Mouse (Mus musculus): ENCODE measurements around the gene Asb1.

Gene Asb1

DNA sequence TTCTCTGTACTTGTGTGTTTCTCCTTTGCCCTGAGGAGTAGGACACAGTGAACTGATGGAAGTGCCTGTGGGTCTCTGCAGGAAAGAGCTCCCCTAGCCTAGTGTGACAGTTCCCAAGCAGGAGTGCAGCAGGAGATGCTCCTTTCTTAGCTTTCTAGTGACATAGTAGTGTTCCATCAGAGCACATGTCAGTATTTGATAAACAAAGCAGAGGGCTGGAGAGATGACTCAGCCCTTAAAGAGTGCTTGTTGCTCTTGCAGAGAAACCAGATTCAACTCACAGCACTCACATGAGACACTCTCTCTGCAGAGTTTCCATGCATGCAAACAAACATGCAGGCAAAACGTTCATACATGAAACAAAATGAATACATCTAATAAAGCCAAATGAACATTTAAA is 4.9 kb downstream of the Asb1 start:
- 77% methylated on average over 1 of the region's 1 CpGs for WGBS

- 82% methylated on average over 5 of the region's 5 CpGs for WGBS
Observed at GRCm38 (mm10) chr1:91547567-91547966, 7.2 kb downstream of the Asb1 start.

DNA sequence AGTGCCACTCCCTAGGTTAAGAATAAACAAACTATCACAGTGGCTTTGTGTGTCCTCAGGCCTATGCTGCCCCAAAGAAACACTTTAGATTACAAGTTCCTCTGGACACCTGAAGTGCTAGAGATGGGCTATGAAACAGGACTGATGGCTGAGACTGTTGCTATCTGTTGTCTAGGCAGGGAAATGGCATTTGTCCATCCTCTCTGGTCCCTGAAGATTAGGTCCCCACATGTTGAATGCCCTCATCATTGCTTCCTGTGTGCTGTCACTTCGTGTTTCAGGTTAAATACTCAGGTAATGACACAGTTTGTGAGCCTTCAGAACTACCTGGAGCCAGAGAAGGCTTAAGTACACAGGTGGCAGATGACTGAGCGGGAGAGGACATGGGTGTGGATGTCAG is 8.7 kb downstream of the Asb1 start:
- 82% methylated on average over 2 of the region's 2 CpGs for WGBS

- 75% methylated on average over 2 of the region's 2 CpGs for WGBS
Observed at GRCm38 (mm10) chr1:91557099-91557498, 16.8 kb downstream of the Asb1 start.

DNA sequence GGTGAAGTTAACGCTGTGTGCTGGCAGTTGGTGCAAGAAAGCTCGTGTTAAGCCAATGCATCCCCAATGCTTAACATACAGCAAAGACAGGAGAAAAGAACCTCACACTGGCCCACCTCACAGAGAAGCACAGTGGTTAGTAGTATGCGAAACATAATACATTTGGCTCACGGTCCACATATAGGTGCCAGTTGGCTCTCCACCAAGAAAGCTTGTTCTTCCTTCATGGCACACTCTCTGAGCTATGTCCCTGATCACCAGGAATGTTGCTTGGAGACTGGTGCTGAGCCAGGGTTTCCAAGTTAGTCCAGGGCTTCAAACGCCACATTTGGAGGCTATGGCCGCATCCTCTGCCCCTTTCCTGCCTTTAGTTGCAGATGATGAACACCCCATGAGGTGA is 20.9 kb downstream of the Asb1 start:
- WGBS, result 60% methylated on average over 6 of the region's 6 CpGs

DNA sequence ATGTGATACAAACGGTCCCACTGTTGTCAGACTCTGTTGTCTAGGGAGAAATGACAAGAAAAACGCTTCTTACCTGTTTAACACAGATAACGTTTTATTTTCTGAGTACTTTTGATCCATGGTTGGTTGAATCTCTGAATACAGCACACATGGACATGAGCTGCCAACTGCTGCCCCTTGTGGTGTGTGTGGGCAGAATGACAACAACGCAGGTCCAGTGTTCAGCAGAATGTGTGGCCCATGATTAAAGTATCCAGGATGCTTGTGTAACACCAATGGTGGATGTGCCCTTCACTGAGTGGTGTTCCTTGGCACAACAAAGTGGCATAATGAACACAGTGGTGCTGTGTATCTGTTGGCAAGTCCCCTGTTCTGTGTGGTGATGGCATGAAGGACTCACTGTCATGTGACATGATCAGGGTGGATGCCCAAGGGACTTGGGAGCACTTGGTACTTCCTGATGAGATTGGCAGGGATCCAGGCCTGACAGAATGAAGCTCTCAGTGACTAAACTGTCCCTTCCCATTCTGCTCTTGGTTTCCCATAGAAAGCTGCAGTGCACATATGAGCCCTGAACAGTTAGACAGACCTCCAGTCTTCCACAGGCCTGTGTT is 22.7 kb downstream of the Asb1 start:
- WGBS, result 70% methylated on average over 4 of the region's 4 CpGs

- WGBS, result 85% methylated on average over 3 of the region's 3 CpGs
Observed at GRCm38 (mm10) chr1:91564004-91564403, 23.7 kb downstream of the Asb1 start.

DNA sequence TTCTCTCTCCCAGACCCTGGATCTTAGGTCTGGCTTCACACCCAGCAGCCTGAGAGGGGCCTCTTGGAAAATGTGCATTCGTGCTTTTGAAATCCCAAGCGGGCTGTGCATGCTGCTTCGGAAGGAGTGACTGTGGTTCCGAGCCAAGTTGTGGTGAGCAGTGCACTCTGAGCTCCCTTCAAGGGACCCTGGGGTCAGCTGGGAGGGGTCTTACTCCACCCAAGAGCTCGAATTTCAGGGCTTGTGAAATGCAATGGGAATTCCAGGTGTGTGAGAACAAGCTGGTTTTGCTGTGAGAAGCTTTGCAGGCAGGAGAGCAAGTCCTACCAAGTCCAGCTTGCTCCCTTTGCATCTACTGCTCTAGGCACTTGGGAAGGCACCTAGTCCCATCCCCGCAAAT is 24.3 kb downstream of the Asb1 start:
- 84% methylated on average over 6 of the region's 6 CpGs for WGBS

GRCm38 (mm10) chr1:91567269-91567668 is 26.9 kb downstream of the Asb1 start:
- WGBS, result 70% methylated on average over 2 of the region's 2 CpGs

DNA sequence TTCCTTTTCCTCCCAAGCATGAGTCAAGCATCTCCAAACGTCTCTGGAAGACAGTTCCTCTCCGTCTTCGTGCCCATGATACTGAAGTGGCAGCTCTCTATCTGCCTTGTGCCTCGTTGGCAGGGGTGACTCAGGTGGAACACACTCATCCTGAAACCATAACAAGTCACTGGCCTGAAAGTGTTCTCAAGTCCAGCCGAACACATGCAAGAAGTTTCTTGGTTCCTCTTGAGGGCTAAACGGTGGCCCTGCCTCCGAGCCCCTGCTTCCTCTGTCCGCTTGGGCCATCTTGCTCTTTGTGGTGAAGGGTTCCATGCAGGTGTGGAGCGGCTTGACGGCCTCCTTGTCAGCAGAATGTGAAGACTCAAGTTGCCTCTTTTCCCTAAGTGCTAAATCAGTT is 32.1 kb downstream of the Asb1 start:
- 82% methylated on average over 10 of the region's 10 CpGs for WGBS

DNA sequence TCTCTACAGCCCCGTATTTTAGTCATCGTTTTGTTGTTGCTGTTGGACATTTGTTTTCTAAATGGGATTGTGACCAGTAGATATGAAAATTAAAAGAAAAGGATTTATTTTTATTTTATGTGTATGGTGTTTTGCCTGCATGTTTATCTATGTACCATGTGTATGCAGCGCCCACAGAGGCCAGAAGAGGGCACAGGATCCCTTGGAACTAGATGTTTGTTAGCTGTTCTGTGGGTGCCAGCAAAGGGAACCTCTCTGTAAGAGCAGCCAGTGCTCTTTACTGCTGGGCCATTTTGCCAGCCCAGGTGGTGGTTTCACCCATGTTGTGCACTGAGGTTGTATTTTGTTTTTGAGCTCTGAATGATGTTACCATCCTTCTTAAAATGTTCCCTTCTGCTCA is 33.9 kb downstream of the Asb1 start:
- WGBS, result 76% methylated on average over 3 of the region's 3 CpGs

DNA sequence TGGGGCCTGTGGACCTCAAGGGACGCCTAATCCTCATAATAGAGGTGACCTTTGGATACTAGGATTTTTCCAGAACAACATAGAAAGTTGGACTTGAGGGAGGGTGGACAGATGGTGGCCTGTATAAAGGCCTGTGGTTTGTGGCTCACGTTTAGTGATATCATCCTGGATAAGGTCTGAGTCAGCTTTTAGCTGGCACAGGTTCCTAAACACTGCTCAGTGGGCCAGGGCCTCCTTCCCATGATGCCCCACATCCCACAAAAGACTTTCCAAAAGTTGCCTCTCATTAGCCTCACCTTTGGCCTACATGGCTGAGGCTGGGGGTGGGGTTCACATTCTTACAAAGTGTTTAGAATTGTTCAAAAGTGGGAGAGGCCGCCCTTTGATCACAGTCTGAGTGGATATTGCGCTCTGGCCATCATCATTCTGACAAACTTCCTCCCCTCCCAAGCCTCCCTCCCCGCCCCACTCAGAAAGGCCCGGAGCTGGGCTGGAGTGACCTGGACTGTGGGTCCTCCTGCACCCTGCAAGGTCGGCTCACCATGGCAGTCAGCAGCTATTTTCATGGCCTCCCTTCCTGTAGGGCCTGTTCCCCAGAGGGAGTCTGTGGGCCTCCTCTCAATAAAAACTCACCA is 37.7 kb downstream of the Asb1 start:
- WGBS, result 74% methylated on average over 7 of the region's 7 CpGs

DNA sequence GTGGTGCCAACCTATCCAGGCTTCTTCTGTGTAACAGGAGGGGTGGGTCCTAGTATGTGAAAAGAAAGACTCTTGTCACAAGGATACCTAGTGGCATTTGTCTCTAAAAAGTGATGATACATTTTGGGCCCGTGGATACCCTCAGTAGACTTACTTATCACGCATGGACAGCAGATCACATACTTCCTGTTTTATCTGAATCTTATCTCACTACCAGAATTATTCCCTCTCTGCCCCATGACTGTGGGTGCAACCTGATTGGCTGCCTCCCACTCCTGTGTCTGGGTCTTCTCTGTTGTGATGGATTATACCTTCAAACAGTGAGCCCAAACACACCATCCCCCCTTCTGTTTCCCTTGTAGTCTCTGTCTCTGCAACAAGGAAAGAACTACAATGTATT is 40.2 kb downstream of the Asb1 start:
- WGBS, result 86% methylated on average over 2 of the region's 2 CpGs

GRCm38 (mm10) chr1:91581206-91581605 is 40.9 kb downstream of the Asb1 start:
- WGBS, result 64% methylated on average over 2 of the region's 2 CpGs

GRCm38 (mm10) chr1:91584969-91585835 is 44.9 kb downstream of the Asb1 start:
- WGBS, result 90% methylated on average over 17 of the region's 17 CpGs

DNA sequence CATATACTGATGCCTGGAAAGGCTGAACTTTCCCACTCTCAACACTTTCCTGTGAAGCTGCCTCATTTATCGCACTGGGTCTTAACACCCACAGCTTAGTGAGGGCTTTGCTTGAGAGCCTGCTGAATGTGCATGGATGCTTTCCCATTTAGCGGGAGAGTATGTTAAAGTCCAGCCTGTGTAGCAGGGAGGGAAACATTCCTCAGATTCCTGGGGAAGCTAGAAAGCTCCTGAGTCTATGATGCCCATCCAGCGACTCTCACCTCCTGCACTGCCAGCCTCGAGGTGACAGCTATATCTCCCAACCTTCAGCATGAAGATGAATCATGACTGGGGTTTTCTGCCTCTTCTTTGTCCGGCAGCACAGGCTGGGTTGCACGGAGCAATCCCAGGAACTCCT is 49.4 kb downstream of the Asb1 start:
- 67% methylated on average over 6 of the region's 6 CpGs for WGBS

- WGBS, result 90% methylated on average over 9 of the region's 9 CpGs
Observed at GRCm38 (mm10) chr1:91595521-91596020, 55.2 kb downstream of the Asb1 start.

DNA sequence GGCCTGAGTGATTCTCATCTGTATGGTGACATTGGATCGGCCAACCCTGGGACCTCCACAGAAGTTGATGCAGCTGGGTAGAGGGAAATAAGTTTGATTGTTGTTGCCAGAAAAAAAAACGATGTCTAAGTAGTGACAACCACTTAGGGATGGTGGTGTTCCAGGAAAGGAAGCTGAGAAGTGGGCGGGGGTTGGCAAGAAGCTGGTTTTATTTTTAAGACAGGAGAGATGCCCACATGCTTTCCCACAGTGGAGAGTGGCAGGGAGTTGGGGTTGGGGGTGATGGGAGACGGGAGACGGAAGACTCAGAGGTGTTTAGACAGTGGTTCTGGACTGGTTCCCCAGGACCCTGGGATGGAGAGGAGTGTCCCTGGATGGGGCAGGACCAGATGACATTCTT is 57.3 kb downstream of the Asb1 start:
- 47% methylated on average over 5 of the region's 5 CpGs for WGBS

GRCm38 (mm10) chr1:91600671-91601361 is 60.5 kb downstream of the Asb1 start:
- WGBS, result 48% methylated on average over 9 of the region's 9 CpGs

DNA sequence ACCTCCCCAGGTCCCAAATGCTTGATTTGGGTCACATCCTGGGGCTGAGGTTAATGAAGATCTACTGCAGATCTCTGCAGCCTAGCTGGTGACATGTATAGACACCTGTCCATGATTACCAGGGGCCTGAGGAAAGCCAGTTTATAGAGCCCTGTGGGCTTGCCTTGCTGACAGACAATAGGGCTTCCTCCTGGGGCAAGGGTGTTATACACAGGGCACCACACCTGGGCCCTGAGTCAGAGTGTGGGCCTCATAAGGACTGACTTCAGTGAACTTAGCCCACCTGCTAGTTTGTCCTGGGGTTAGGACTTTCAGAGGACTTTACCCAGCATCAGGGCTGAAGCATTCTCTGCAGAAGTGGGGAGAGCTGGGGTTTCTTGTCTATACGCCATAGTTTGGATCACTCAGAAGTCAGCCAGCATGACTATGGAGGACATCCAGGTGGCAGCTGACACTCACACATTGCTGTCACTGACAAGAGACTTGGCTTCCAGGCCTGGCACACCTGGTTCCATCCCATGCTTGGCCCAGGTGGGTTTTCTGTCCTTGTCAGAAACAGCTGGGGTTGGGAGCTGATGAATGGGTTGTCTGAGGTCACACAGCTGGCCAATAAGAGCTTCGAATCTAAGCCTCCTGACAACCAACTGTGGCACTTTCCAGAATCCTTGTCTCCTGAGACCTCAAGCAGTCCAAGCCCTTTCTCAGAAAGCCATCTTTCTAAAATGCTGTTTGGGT is 61.2 kb downstream of the Asb1 start:
- 99% methylated on average over 2 of the region's 2 CpGs for WGBS

DNA sequence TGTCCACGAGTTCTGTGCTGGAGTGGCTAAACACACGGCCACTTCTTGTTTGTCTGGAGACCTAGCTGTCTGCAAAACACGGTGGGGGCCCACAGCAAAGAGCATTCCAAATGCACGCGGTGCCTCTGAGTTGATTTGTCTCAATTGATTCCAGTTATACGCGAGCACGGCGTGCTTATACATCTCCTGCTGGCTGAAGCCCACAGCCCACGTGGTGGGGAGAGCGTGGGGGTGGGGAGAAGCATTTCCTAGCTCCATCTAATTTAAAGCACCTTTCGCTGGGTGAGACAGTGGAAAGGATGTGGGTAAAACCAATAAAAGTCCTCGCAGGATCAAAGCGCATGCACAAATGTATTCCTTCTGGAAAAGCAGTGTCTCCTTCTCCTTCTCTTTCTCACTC is 65.3 kb downstream of the Asb1 start:
- 67% methylated on average over 14 of the region's 14 CpGs for WGBS

All from cerebral cortex, adult 2 months (tissue).